Mouse (Mus musculus) CH12.LX (cell line): ENCODE data around the gene Ank. TPM values are rescaled to one million over a fixed set of nuclear protein-coding genes. Genes with fewer than 3 reads are reported as not detected.

ENCODE experiments used
- DNase-seq: peaks from one replicate; pipeline ENCODE4 v3.0.0-alpha.2; 2013; ENCODE audit errors: extremely low read depth
- H3K27ac ChIP-seq: 2 replicates; pipeline ENCODE4 v1.5.1; 2012; ENCODE audit warnings: low read depth, mild to moderate bottlenecking, control low read depth, moderate library complexity; ENCODE audit not compliant: insufficient read depth
- H3K27me3 ChIP-seq: replicated peaks from 2 replicates; pipeline ENCODE3; 2012; ENCODE audit warnings: inconsistent platforms
- H3K36me3 ChIP-seq, 2 experiments: replicated peaks in 1 of 2; 2 replicates each; pipeline versions ENCODE3 to v1.6.1; 2012; ENCODE audit warnings: inconsistent platforms in 1 of 2, low read length in 1 of 2, mild to moderate bottlenecking in 1 of 2, mixed read lengths in 1 of 2, moderate library complexity in 1 of 2; ENCODE audit not compliant: control insufficient read depth in 1 of 2, insufficient read depth in 1 of 2
- H3K4me1 ChIP-seq, 2 experiments: 2 replicates each; pipeline ENCODE4 v1.6.1; 2012; ENCODE audit warnings: inconsistent platforms in 1 of 2, moderate library complexity in 1 of 2; ENCODE audit not compliant: insufficient read depth in 2 of 2, control insufficient read depth in 1 of 2
- H3K4me2 ChIP-seq: 2 replicates; pipeline ENCODE4 v1.6.1; 2012; ENCODE audit warnings: low read depth, mild to moderate bottlenecking, control low read depth; ENCODE audit not compliant: poor library complexity, insufficient read depth, severe bottlenecking
- H3K4me3 ChIP-seq, 3 experiments: fragments of 150-350 bp in 1 of 3; sonication (generic) in 1 of 3; replicated peaks in 1 of 3; 2 replicates each; pipeline versions ENCODE3 to v1.5.1; 2011 to 2012; ENCODE audit warnings: low read depth in 2 of 3, low read length in 2 of 3, mild to moderate bottlenecking in 2 of 3, moderate library complexity in 2 of 3, control low read depth in 1 of 3, improper control_type of control experiment in 1 of 3, inconsistent platforms in 1 of 3, mixed read lengths in 1 of 3; ENCODE audit not compliant: poor library complexity in 1 of 3
- H3K79me2 ChIP-seq: replicated peaks from 2 replicates; pipeline ENCODE4 v1.6.1; 2012; ENCODE audit warnings: mild to moderate bottlenecking, moderate library complexity; ENCODE audit not compliant: control insufficient read depth, poor library complexity, insufficient read depth, severe bottlenecking; ENCODE audit errors: extremely low read depth
- H3K9ac ChIP-seq: 2 replicates; pipeline ENCODE4 v1.6.1; 2012; ENCODE audit warnings: low read depth, mild to moderate bottlenecking, control low read depth, moderate library complexity; ENCODE audit not compliant: insufficient read depth
- H3K9me3 ChIP-seq: replicated peaks from 2 replicates; pipeline ENCODE3; 2012; ENCODE audit warnings: low read length, inconsistent platforms, mixed read lengths
- CHD1 ChIP-seq: IDR thresholded peaks from 2 replicates; pipeline ENCODE4 v1.6.1; 2012; ENCODE audit warnings: low read depth, low read length, improper control_type of control experiment, inconsistent platforms
- CTCF ChIP-seq, 2 experiments: IDR thresholded peaks in 1 of 2; conservative IDR thresholded peaks in 1 of 2; 2 replicates each; pipeline ENCODE4 v1.5.1; 2011 to 2012; ENCODE audit warnings: low read depth in 2 of 2, low read length in 2 of 2, improper control_type of control experiment in 1 of 2, inconsistent platforms in 1 of 2, mild to moderate bottlenecking in 1 of 2, moderate library complexity in 1 of 2
- E2F4 ChIP-seq: IDR thresholded peaks from 2 replicates; pipeline ENCODE4 v1.6.1; 2011; ENCODE audit warnings: low read depth, low read length, improper control_type of control experiment; ENCODE audit not compliant: insufficient replicate concordance
- ELF1 ChIP-seq: IDR thresholded peaks from 2 replicates; pipeline ENCODE4 v1.6.1; 2014; ENCODE audit warnings: low read depth, mild to moderate bottlenecking, inconsistent platforms, low read length, improper control_type of control experiment
- EP300 ChIP-seq: IDR thresholded peaks from 2 replicates; pipeline ENCODE4 v1.6.1; 2011; ENCODE audit warnings: low read length, improper control_type of control experiment
- ETS1 ChIP-seq: conservative IDR thresholded peaks from 2 replicates; pipeline ENCODE4 v1.6.1; 2012; ENCODE audit warnings: low read depth, mild to moderate bottlenecking, inconsistent platforms, low read length, improper control_type of control experiment, moderate library complexity
- GABPA ChIP-seq: IDR thresholded peaks from 2 replicates; pipeline ENCODE4 v1.6.1; 2012; ENCODE audit warnings: low read depth, low read length, improper control_type of control experiment, inconsistent platforms; ENCODE audit not compliant: insufficient replicate concordance
- HCFC1 ChIP-seq: IDR thresholded peaks from 2 replicates; pipeline ENCODE4 v1.6.1; 2012; ENCODE audit warnings: low read depth, mild to moderate bottlenecking, inconsistent platforms, low read length, improper control_type of control experiment
- IRF4 ChIP-seq: IDR thresholded peaks from 2 replicates; pipeline ENCODE4 v1.6.1; 2014; ENCODE audit warnings: low read depth, mild to moderate bottlenecking, inconsistent platforms, low read length, improper control_type of control experiment
- JUND ChIP-seq: conservative IDR thresholded peaks from 2 replicates; pipeline ENCODE4 v1.6.1; 2011; ENCODE audit warnings: low read depth, low read length, improper control_type of control experiment
- KAT2A ChIP-seq: IDR thresholded peaks from 2 replicates; pipeline ENCODE4 v1.6.1; 2012; ENCODE audit warnings: low read length, improper control_type of control experiment, inconsistent platforms; ENCODE audit not compliant: insufficient replicate concordance
- MAX ChIP-seq: IDR thresholded peaks from 2 replicates; pipeline ENCODE4 v1.6.1; 2011; ENCODE audit warnings: low read length, improper control_type of control experiment
- MYC ChIP-seq: IDR thresholded peaks from 2 replicates; pipeline ENCODE4 v1.6.1; 2011; ENCODE audit warnings: low read depth, mild to moderate bottlenecking, improper control_type of control experiment, low read length
- NELFE ChIP-seq: IDR thresholded peaks from 2 replicates; pipeline ENCODE4 v1.6.1; 2011; ENCODE audit warnings: low read depth, low read length, improper control_type of control experiment
- PAX5 ChIP-seq: IDR thresholded peaks from 2 replicates; pipeline ENCODE4 v1.6.1; 2012; ENCODE audit warnings: low read length, inconsistent platforms, mixed read lengths
- POLR2A ChIP-seq: IDR thresholded peaks from 2 replicates; pipeline ENCODE4 v1.6.1; 2011; ENCODE audit warnings: low read depth, mild to moderate bottlenecking, improper control_type of control experiment, low read length
- POLR2AphosphoS2 ChIP-seq: IDR thresholded peaks from 2 replicates; pipeline ENCODE4 v1.6.1; 2011; ENCODE audit warnings: low read depth, low read length, improper control_type of control experiment
- RCOR1 ChIP-seq: conservative IDR thresholded peaks from 2 replicates; pipeline ENCODE4 v1.6.1; 2012; ENCODE audit warnings: low read depth, mild to moderate bottlenecking, inconsistent platforms, low read length, improper control_type of control experiment
- USF2 ChIP-seq: conservative IDR thresholded peaks from 2 replicates; pipeline ENCODE4 v1.6.1; 2011; ENCODE audit warnings: low read depth, low read length, improper control_type of control experiment
- ZNF384 ChIP-seq: IDR thresholded peaks from 2 replicates; pipeline ENCODE4 v1.6.1; 2012; ENCODE audit warnings: low read depth, low read length, improper control_type of control experiment, inconsistent platforms
- dilution Hi-C: fragments of 300-500 bp; cut with MboI; formaldehyde crosslinking; loops from 2 replicates; pipeline ENCODE4 v1.14.3; 2020; ENCODE audit warnings: low sequenced_read_pairs; ENCODE audit not compliant: extremely low pct_unique_long_range_greater_than_20kb, extremely low pct_ligation_motif_present
- in situ Hi-C: fragments of 300-500 bp; cut with MboI; formaldehyde crosslinking; loops from 3 replicates; pipeline ENCODE4 v1.14.3; 2019; ENCODE audit warnings: low sequenced_read_pairs, low pct_ligation_motif_present, low pct_unique_long_range_greater_than_20kb, mixed read lengths
- polyA plus RNA-seq: library from polyadenylated mRNA; unstranded; fragments of >175 nt; gene quantifications from 2 replicates; pipeline ENCODE4 v1.2.1, GENCODE M21; 2012; ENCODE audit warnings: low read depth; ENCODE audit not compliant: insufficient read length
- total RNA-seq, 2 experiments: library from RNA; depleted of rRNA; stranded (reverse); fragments of 300-350 nt in 1 of 2; fragments of >200 nt in 1 of 2; gene quantifications; 2 replicates each; pipeline ENCODE4 v1.2.3; 2012 to 2014

Gene Ank
- total and polyA plus RNA-seq, 3 experiments, result 4.6 to 12.4 (median 8.6) TPM

DNA sequence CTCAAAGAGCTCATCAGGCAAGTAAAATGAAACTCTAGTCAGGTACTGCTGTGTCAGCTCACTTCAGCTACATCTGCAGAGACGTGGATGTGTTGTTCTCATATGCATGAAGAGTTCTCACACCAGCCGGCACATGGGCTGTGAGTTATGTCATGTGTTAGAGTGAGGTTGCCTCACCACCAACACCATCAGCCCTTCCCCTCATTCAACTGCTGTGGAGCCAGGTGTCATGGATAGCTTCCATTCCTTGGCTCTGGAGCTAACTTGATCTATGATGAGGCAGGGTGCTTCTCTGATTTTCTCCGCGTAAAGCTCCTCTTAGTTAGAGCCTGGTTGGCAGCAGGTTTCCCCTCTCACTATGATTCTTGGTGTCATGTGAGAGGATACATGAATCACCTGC, 103.9 kb downstream of the Ank start:
- H3K9me3 ChIP-seq, result no peaks in the 10 kb centered on the region
- DNase-seq, result no peak
- no peak for TF ChIP-seq KAT2A
- TF ChIP-seq IRF4, result no peak
- TF ChIP-seq ELF1, result no peak
- no peak for TF ChIP-seq CTCF (conservative IDR thresholded peaks at IDR 0.05 in 1 of 2, IDR thresholded peaks at IDR 0.05 in 1 of 2; ENCODE audit: low read depth in 2 of 2, low read length in 2 of 2)
- no peak for TF ChIP-seq NELFE
- TF ChIP-seq PAX5, result no peak
- no peak; the same call in 1 of the 2 replicates for TF ChIP-seq ZNF384
- no peak for TF ChIP-seq JUND
- no peak for TF ChIP-seq POLR2A
- no peak for TF ChIP-seq RCOR1
- TF ChIP-seq POLR2AphosphoS2, result no peak
- no peak for TF ChIP-seq MYC
- TF ChIP-seq GABPA, result no peak
- no peak for TF ChIP-seq ETS1
- TF ChIP-seq CHD1, result no peak
- no peaks in the 10 kb centered on the region for H3K79me2 ChIP-seq
- dilution Hi-C loops, result no loop called here
- no peak overlapping the region for H3K4me3 ChIP-seq
- H3K4me1 ChIP-seq, result peaks cover under 1 to 4% of the 10 kb centered on the region in 2 experiments; a peak in 2 of 4 replicates
- H3K27ac ChIP-seq, result no peak overlapping the region
- no peak overlapping the region for H3K9ac ChIP-seq
- in situ Hi-C loops, result no loop called here
- H3K4me2 ChIP-seq, result no peak overlapping the region
- H3K36me3 ChIP-seq, result peaks cover 0 to 64% of the 10 kb centered on the region in 2 experiments
- H3K27me3 ChIP-seq, result no peaks in the 10 kb centered on the region

GRCm38 (mm10) chr15:27571179-27571578, 104.7 kb downstream of the Ank start:
- Histone ChIP-seq H3K79me2 (no peaks in the 10 kb centered on the region), H3K4me1 (peaks cover 0 to 4% of the 10 kb centered on the region in 2 experiments; a peak in 2 of 4 replicates), H3K9me3 (no peaks in the 10 kb centered on the region), H3K27me3 (no peaks in the 10 kb centered on the region), H3K4me2 (no peak overlapping the region), H3K36me3 (peaks cover 0 to 62% of the 10 kb centered on the region in 2 experiments), H3K27ac (no peak overlapping the region), H3K4me3 (no peak overlapping the region)
- no peak for DNase-seq
- dilution Hi-C loops, result no loop called here
- TF ChIP-seq E2F4 (no peak), EP300 (no peak), USF2 (no peak), MAX (no peak), HCFC1 (no peak), CTCF (conservative IDR thresholded peaks at IDR 0.05 in 1 of 2, IDR thresholded peaks at IDR 0.05 in 1 of 2; ENCODE audit: low read depth in 2 of 2, low read length in 2 of 2) (no peak)
- TF ChIP-seq, all 38 proteins: peak for 0
- in situ Hi-C loops, result no loop called here
- no peak overlapping the region for H3K9ac ChIP-seq
